Mouse (Mus musculus): ENCODE measurements at regions not wholly inside any gene's neighbourhood (a gene's known extent, or its start where the extent isn't known, plus 50 kb on each side); places are given as distances from the start of the nearest gene placed in this dataset.

GRCm38 (mm10) chr9:23009462-23010183 is 213.3 kb upstream of the Bmper start:
- ATAC-seq (replicated peaks; ENCODE audit: low FRiP score), result no peak
- WGBS, result 11% methylated on average over 24 of the region's 24 CpGs

GRCm38 (mm10) chr9:23011316-23011959 is 211.4 kb upstream of the Bmper start:
- ATAC-seq (replicated peaks; ENCODE audit: low FRiP score) (no peak), DNase-seq (ENCODE audit: low spot score) (no peak)
- 45% methylated on average over 7 of the region's 7 CpGs for WGBS
- Histone ChIP-seq H3K9ac (ENCODE audit: low read depth, low read length) (no peak overlapping the region), H3K4me2 (no peak overlapping the region), H3K27ac (ENCODE audit: low read depth, low read length) (no peak overlapping the region), H3K4me3 (ENCODE audit: low read depth, low read length) (no peak overlapping the region), H3K36me3 (ENCODE audit: control insufficient read depth, insufficient read depth, low read length) (no peaks in the 10 kb centered on the region), H3K4me1 (replicated peaks; ENCODE audit: control insufficient read depth, insufficient read depth, low read length) (peaks cover 7% of the 10 kb centered on the region; the same call in 1 of the 2 replicates), H3K27me3 (replicated peaks; ENCODE audit: control insufficient read depth, insufficient read depth, low read length) (peaks cover 10% of the 10 kb centered on the region; the same call in 1 of the 2 replicates), H3K9me3 (ENCODE audit: control insufficient read depth, low read length) (0 out of 2 replicates have a peak, but pooled peaks cover 2% of the 10 kb centered on the region)

More at GRCm38 (mm10) chr9:23009462-23010183, 213.3 kb upstream of the Bmper start:
- 0 out of 2 replicates have a peak overlapping the region, but pooled peaks have one; percentile 1 for H3K4me3 ChIP-seq (ENCODE audit: low read depth, low read length)
- peak; percentile 45 for DNase-seq (ENCODE audit: low spot score)
- no peaks in the 10 kb centered on the region for H3K36me3 ChIP-seq (ENCODE audit: control insufficient read depth, insufficient read depth, low read length)
- H3K4me1 ChIP-seq (replicated peaks; ENCODE audit: control insufficient read depth, insufficient read depth, low read length), result peaks cover 7% of the 10 kb centered on the region; the same call in 1 of the 2 replicates
- no peak overlapping the region for H3K27ac ChIP-seq (ENCODE audit: low read depth, low read length)
- H3K9ac ChIP-seq (ENCODE audit: low read depth, low read length), result no peak overlapping the region
- H3K9me3 ChIP-seq (ENCODE audit: control insufficient read depth, low read length), result no peaks in the 10 kb centered on the region
- H3K4me2 ChIP-seq, result peak overlapping the region; percentile 49
- H3K27me3 ChIP-seq (replicated peaks; ENCODE audit: control insufficient read depth, insufficient read depth, low read length), result peaks cover 10% of the 10 kb centered on the region; the same call in 1 of the 2 replicates

GRCm38 (mm10) chr9:23012130-23012529 is 210.7 kb upstream of the Bmper start:
- WGBS, result 30% methylated on average over 5 of the region's 5 CpGs
- Histone ChIP-seq H3K4me1 (replicated peaks; ENCODE audit: control insufficient read depth, insufficient read depth, low read length) (peaks cover 7% of the 10 kb centered on the region; the same call in 1 of the 2 replicates), H3K27me3 (replicated peaks; ENCODE audit: control insufficient read depth, insufficient read depth, low read length) (peaks cover 10% of the 10 kb centered on the region; the same call in 1 of the 2 replicates), H3K27ac (ENCODE audit: low read depth, low read length) (no peak overlapping the region), H3K9ac (ENCODE audit: low read depth, low read length) (no peak overlapping the region), H3K4me2 (no peak overlapping the region), H3K36me3 (ENCODE audit: control insufficient read depth, insufficient read depth, low read length) (no peaks in the 10 kb centered on the region), H3K9me3 (ENCODE audit: control insufficient read depth, low read length) (0 out of 2 replicates have a peak, but pooled peaks cover 2% of the 10 kb centered on the region), H3K4me3 (ENCODE audit: low read depth, low read length) (no peak overlapping the region)
- ATAC-seq (replicated peaks; ENCODE audit: low FRiP score), result no peak
- no peak for DNase-seq (ENCODE audit: low spot score)

- H3K9ac ChIP-seq (ENCODE audit: low read depth, low read length), result no peak overlapping the region
- no peak for DNase-seq (ENCODE audit: low spot score)
- H3K4me3 ChIP-seq (ENCODE audit: low read depth, low read length), result no peak overlapping the region
- 96% methylated on average over 1 of the region's 1 CpGs for WGBS
- no peaks in the 10 kb centered on the region for H3K36me3 ChIP-seq (ENCODE audit: control insufficient read depth, insufficient read depth, low read length)
- H3K27ac ChIP-seq (ENCODE audit: low read depth, low read length), result no peak overlapping the region
- H3K4me2 ChIP-seq, result no peak overlapping the region
- no peak for ATAC-seq (replicated peaks; ENCODE audit: low FRiP score)
- 0 out of 2 replicates have a peak, but pooled peaks cover 2% of the 10 kb centered on the region for H3K9me3 ChIP-seq (ENCODE audit: control insufficient read depth, low read length)
- no peaks in the 10 kb centered on the region for H3K4me1 ChIP-seq (replicated peaks; ENCODE audit: control insufficient read depth, insufficient read depth, low read length)
- no peaks in the 10 kb centered on the region for H3K27me3 ChIP-seq (replicated peaks; ENCODE audit: control insufficient read depth, insufficient read depth, low read length)
These were observed 206.1 kb upstream of the Bmper start for GRCm38 (mm10) chr9:23016733-23017132.

GRCm38 (mm10) chr9:23024061-23024460 is 198.8 kb upstream of the Bmper start:
- WGBS, result 84% methylated on average over 5 of the region's 5 CpGs

GRCm38 (mm10) chr9:23025247-23025646 is 197.6 kb upstream of the Bmper start:
- Histone ChIP-seq H3K4me3 (ENCODE audit: low read depth, low read length) (no peak overlapping the region), H3K9me3 (ENCODE audit: control insufficient read depth, low read length) (no peaks in the 10 kb centered on the region), H3K4me2 (no peak overlapping the region), H3K9ac (ENCODE audit: low read depth, low read length) (no peak overlapping the region), H3K27me3 (replicated peaks; ENCODE audit: control insufficient read depth, insufficient read depth, low read length) (no peaks in the 10 kb centered on the region), H3K36me3 (ENCODE audit: control insufficient read depth, insufficient read depth, low read length) (no peaks in the 10 kb centered on the region), H3K27ac (ENCODE audit: low read depth, low read length) (no peak overlapping the region), H3K4me1 (replicated peaks; ENCODE audit: control insufficient read depth, insufficient read depth, low read length) (no peaks in the 10 kb centered on the region)
- ATAC-seq (replicated peaks; ENCODE audit: low FRiP score) (no peak), DNase-seq (ENCODE audit: low spot score) (no peak)
- 89% methylated on average over 8 of the region's 8 CpGs for WGBS

More at GRCm38 (mm10) chr9:23024061-23024460, 198.8 kb upstream of the Bmper start:
- Histone ChIP-seq H3K4me2 (no peak overlapping the region), H3K9me3 (ENCODE audit: control insufficient read depth, low read length) (no peaks in the 10 kb centered on the region), H3K4me3 (ENCODE audit: low read depth, low read length) (no peak overlapping the region), H3K9ac (ENCODE audit: low read depth, low read length) (no peak overlapping the region), H3K4me1 (replicated peaks; ENCODE audit: control insufficient read depth, insufficient read depth, low read length) (no peaks in the 10 kb centered on the region), H3K36me3 (ENCODE audit: control insufficient read depth, insufficient read depth, low read length) (no peaks in the 10 kb centered on the region), H3K27ac (ENCODE audit: low read depth, low read length) (no peak overlapping the region), H3K27me3 (replicated peaks; ENCODE audit: control insufficient read depth, insufficient read depth, low read length) (no peaks in the 10 kb centered on the region)
- ATAC-seq (replicated peaks; ENCODE audit: low FRiP score) (no peak), DNase-seq (ENCODE audit: low spot score) (no peak)

- no peaks in the 10 kb centered on the region for H3K9me3 ChIP-seq (ENCODE audit: control insufficient read depth, low read length)
- no peak overlapping the region for H3K4me3 ChIP-seq (ENCODE audit: low read depth, low read length)
- ATAC-seq (replicated peaks; ENCODE audit: low FRiP score), result no peak
- H3K27ac ChIP-seq (ENCODE audit: low read depth, low read length), result no peak overlapping the region
- no peaks in the 10 kb centered on the region for H3K36me3 ChIP-seq (ENCODE audit: control insufficient read depth, insufficient read depth, low read length)
- no peaks in the 10 kb centered on the region for H3K27me3 ChIP-seq (replicated peaks; ENCODE audit: control insufficient read depth, insufficient read depth, low read length)
- WGBS, result 69% methylated on average over 9 of the region's 9 CpGs
- H3K4me1 ChIP-seq (replicated peaks; ENCODE audit: control insufficient read depth, insufficient read depth, low read length), result no peaks in the 10 kb centered on the region
- no peak overlapping the region for H3K9ac ChIP-seq (ENCODE audit: low read depth, low read length)
- H3K4me2 ChIP-seq, result no peak overlapping the region
- DNase-seq (ENCODE audit: low spot score), result no peak
These were observed 195.2 kb upstream of the Bmper start for GRCm38 (mm10) chr9:23027377-23028313.

- Histone ChIP-seq H3K27ac (ENCODE audit: low read depth, low read length) (no peak overlapping the region), H3K9me3 (ENCODE audit: control insufficient read depth, low read length) (no peaks in the 10 kb centered on the region), H3K36me3 (ENCODE audit: control insufficient read depth, insufficient read depth, low read length) (no peaks in the 10 kb centered on the region), H3K4me1 (replicated peaks; ENCODE audit: control insufficient read depth, insufficient read depth, low read length) (no peaks in the 10 kb centered on the region), H3K9ac (ENCODE audit: low read depth, low read length) (no peak overlapping the region), H3K4me2 (no peak overlapping the region), H3K27me3 (replicated peaks; ENCODE audit: control insufficient read depth, insufficient read depth, low read length) (no peaks in the 10 kb centered on the region), H3K4me3 (ENCODE audit: low read depth, low read length) (no peak overlapping the region)
- 68% methylated on average over 4 of the region's 4 CpGs for WGBS
- DNase-seq (ENCODE audit: low spot score) (no peak), ATAC-seq (replicated peaks; ENCODE audit: low FRiP score) (no peak)
These were observed 193.5 kb upstream of the Bmper start for GRCm38 (mm10) chr9:23029421-23029820.

Measured in liver, embryonic 11.5 days (tissue).